Mouse (Mus musculus) intestine, embryonic 14.5 days (tissue): ENCODE measurements around the gene Haus5. TPM values are rescaled to one million over a fixed set of nuclear protein-coding genes. Genes with fewer than 3 reads are reported as not detected.
A peak's percentile ranks its signal among the peaks of the same experiment; 100 is the strongest.

Experiments used
- ATAC-seq: fragments of 200-750 bp; cut with Nextera tagmentation; replicated peaks from 2 replicates; pipeline ENCODE4 v1.8.0; 2017; ENCODE audit warnings: low read depth, moderate number of reproducible peaks, moderate TSS enrichment, moderate library complexity; ENCODE audit not compliant: low FRiP score, low TSS enrichment
- DNase-seq: peaks from one replicate; pipeline ENCODE4 v3.0.0-alpha.2; 2018; ENCODE audit warnings: low spot score
- H3K27ac ChIP-seq: fragments of 300-500 bp; sonication (generic); 2 replicates; pipeline ENCODE4 v1.5.1; 2014; ENCODE audit warnings: low read depth, mild to moderate bottlenecking, control low read depth
- H3K27me3 ChIP-seq: fragments of 300-500 bp; sonication (generic); replicated peaks from 2 replicates; pipeline ENCODE4 v1.6.1; 2014; ENCODE audit warnings: low read length, control low read depth; ENCODE audit not compliant: control insufficient read depth, insufficient read depth
- H3K36me3 ChIP-seq: fragments of 300-500 bp; sonication (generic); 2 replicates; pipeline ENCODE4 v1.6.1; 2014; ENCODE audit warnings: low read length, control low read depth; ENCODE audit not compliant: control insufficient read depth, insufficient read depth
- H3K4me1 ChIP-seq: fragments of 300-500 bp; sonication (generic); replicated peaks from 2 replicates; pipeline ENCODE4 v1.6.1; 2014; ENCODE audit warnings: low read length, control low read depth, mixed read lengths; ENCODE audit not compliant: control insufficient read depth, insufficient read depth
- H3K4me2 ChIP-seq: fragments of 300-500 bp; sonication (generic); 2 replicates; pipeline ENCODE4 v1.6.1; 2014; ENCODE audit warnings: low read length
- H3K4me3 ChIP-seq: fragments of 300-500 bp; sonication (generic); 2 replicates; pipeline ENCODE4 v1.5.1; 2014; ENCODE audit warnings: low read depth, low read length, control low read depth, mixed read lengths
- H3K9ac ChIP-seq: fragments of 300-500 bp; sonication (generic); 2 replicates; pipeline ENCODE4 v1.6.1; 2014; ENCODE audit warnings: mild to moderate bottlenecking, low read length
- H3K9me3 ChIP-seq: fragments of 300-500 bp; sonication (generic); 2 replicates; pipeline ENCODE4 v1.6.1; 2016; ENCODE audit warnings: low read length, control low read depth; ENCODE audit not compliant: control insufficient read depth
- WGBS: fragments of 180-500 bp; shearing (Covaris S2); extraction: QIAGEN DNeasy Blood & Tissue Kit; methylation state at CpG from one replicate; pipeline ENCODE4 v1.1.7; 2014; 5-methylcytosine and 5-hydroxymethylcytosine counted together
- polyA plus RNA-seq: library from polyadenylated mRNA; unstranded; fragments of >200 nt; fragmentation: Nextera tagmentation; extraction: Ambion mirVana; gene quantifications from 2 replicates; pipeline ENCODE4 v1.2.1, GENCODE M21; 2014

Gene Haus5
- polyA plus RNA-seq, 1 experiment from 2014 or later = 49.5 TPM

GRCm38 (mm10) chr7:30635752-30636151 is 29.0 kb downstream of the Haus5 start, which contains the start of gene Etv2:
TSS of gene Etv2 (minus strand) at chr7:30635852.
- Histone ChIP-seq H3K27me3 (peaks cover 59% of the 10 kb centered on the region), H3K9me3 (no peaks in the 10 kb centered on the region), H3K9ac (no peak within 1 kb of the TSS), H3K4me1 (0 out of 2 replicates have a peak, but pooled peaks cover 4% of the 10 kb centered on the region), H3K36me3 (peaks cover 7% of the 10 kb centered on the region), H3K27ac (no peak within 1 kb of the TSS), H3K4me2 (peak within 1 kb of the TSS; percentile 28), H3K4me3 (peak within 1 kb of the TSS; percentile 16; the same call in 1 of the 2 replicates)
- ATAC-seq (no peak), DNase-seq (no peak)
- WGBS = 6% methylated on average over 5 of the region's 5 CpGs

GRCm38 (mm10) chr7:30634621-30635020 is 30.2 kb downstream of the Haus5 start:
- H3K9me3 ChIP-seq = no peaks in the 10 kb centered on the region
- H3K4me1 ChIP-seq = 0 out of 2 replicates have a peak, but pooled peaks cover 4% of the 10 kb centered on the region
- H3K27ac ChIP-seq = no peak overlapping the region
- H3K4me3 ChIP-seq = peak overlapping the region; percentile 16; the same call in 1 of the 2 replicates
- no peaks in the 10 kb centered on the region for H3K36me3 ChIP-seq
- ATAC-seq (peak; percentile 85), DNase-seq (peak; percentile 86)
- WGBS = 1% methylated on average over 20 of the region's 20 CpGs
- H3K4me2 ChIP-seq = peak overlapping the region; percentile 28
- no peak overlapping the region for H3K9ac ChIP-seq
- peaks cover 59% of the 10 kb centered on the region for H3K27me3 ChIP-seq

- Histone ChIP-seq H3K27ac (no peak overlapping the region), H3K4me3 (no peak overlapping the region), H3K9ac (no peak overlapping the region), H3K4me2 (no peak overlapping the region), H3K27me3 (peaks cover 59% of the 10 kb centered on the region), H3K4me1 (no peaks in the 10 kb centered on the region), H3K9me3 (no peaks in the 10 kb centered on the region), H3K36me3 (no peaks in the 10 kb centered on the region)
- ATAC-seq = 0 out of 2 replicates have a peak, but pooled peaks have one; percentile 6
- 5% methylated on average over 27 of the region's 27 CpGs for WGBS
- peak; percentile 55 for DNase-seq
Measured at GRCm38 (mm10) chr7:30633762-30634412, 30.9 kb downstream of the Haus5 start.

GRCm38 (mm10) chr7:30629013-30629412 is 35.8 kb downstream of the Haus5 start:
- peaks cover 7% of the 10 kb centered on the region for H3K4me1 ChIP-seq
- DNase-seq (no peak), ATAC-seq (no peak)
- H3K9me3 ChIP-seq = no peaks in the 10 kb centered on the region
- peaks cover 30% of the 10 kb centered on the region for H3K27me3 ChIP-seq
- peaks cover 4% of the 10 kb centered on the region for H3K36me3 ChIP-seq
- no peak overlapping the region for H3K4me3 ChIP-seq
- H3K9ac ChIP-seq = no peak overlapping the region
- H3K27ac ChIP-seq = no peak overlapping the region
- H3K4me2 ChIP-seq = no peak overlapping the region

- no peak overlapping the region for H3K4me2 ChIP-seq
- no peak overlapping the region for H3K9ac ChIP-seq
- H3K9me3 ChIP-seq = no peaks in the 10 kb centered on the region
- no peak overlapping the region for H3K27ac ChIP-seq
- ATAC-seq = no peak
- 86% methylated on average over 5 of the region's 5 CpGs for WGBS
- H3K4me3 ChIP-seq = no peak overlapping the region
- DNase-seq = no peak
- peaks cover 28% of the 10 kb centered on the region for H3K36me3 ChIP-seq
- peaks cover 9% of the 10 kb centered on the region for H3K27me3 ChIP-seq
- peaks cover 7% of the 10 kb centered on the region for H3K4me1 ChIP-seq
Measured at GRCm38 (mm10) chr7:30626647-30627046, 38.1 kb downstream of the Haus5 start.

GRCm38 (mm10) chr7:30625530-30626384 is 39.0 kb downstream of the Haus5 start, which contains the start of gene Cox6b1:
TSS of gene Cox6b1 (minus strand) at chr7:30626151.
- 0 out of 2 replicates have a peak, but pooled peaks cover 3% of the 10 kb centered on the region for H3K27me3 ChIP-seq
- no peaks in the 10 kb centered on the region for H3K9me3 ChIP-seq
- DNase-seq = peak; percentile 92
- peak within 1 kb of the TSS; percentile 87 for H3K9ac ChIP-seq
- ATAC-seq = peak; percentile 94
- H3K27ac ChIP-seq = peak within 1 kb of the TSS; percentile 43; the same call in 1 of the 2 replicates
- H3K4me2 ChIP-seq = peak within 1 kb of the TSS; percentile 78
- H3K4me3 ChIP-seq = peak within 1 kb of the TSS; percentile 95
- H3K4me1 ChIP-seq = peaks cover 7% of the 10 kb centered on the region
- 2% methylated on average over 44 of the region's 44 CpGs for WGBS
- H3K36me3 ChIP-seq = peaks cover 34% of the 10 kb centered on the region

- Histone ChIP-seq H3K9me3 (no peaks in the 10 kb centered on the region), H3K4me1 (no peaks in the 10 kb centered on the region), H3K4me3 (no peak overlapping the region), H3K4me2 (no peak overlapping the region), H3K36me3 (peaks cover 74% of the 10 kb centered on the region), H3K27ac (no peak overlapping the region), H3K9ac (no peak overlapping the region), H3K27me3 (no peaks in the 10 kb centered on the region)
- no peak for ATAC-seq
- peak; percentile 65 for DNase-seq
- 90% methylated on average over 3 of the region's 3 CpGs for WGBS
Measured at GRCm38 (mm10) chr7:30619202-30619601, 45.6 kb downstream of the Haus5 start.

GRCm38 (mm10) chr7:30618658-30619057 is 46.1 kb downstream of the Haus5 start:
- ATAC-seq = no peak
- H3K4me1 ChIP-seq = no peaks in the 10 kb centered on the region
- no peak overlapping the region for H3K4me3 ChIP-seq
- no peak overlapping the region for H3K9ac ChIP-seq
- peaks cover 69% of the 10 kb centered on the region for H3K36me3 ChIP-seq
- DNase-seq = no peak
- H3K27ac ChIP-seq = no peak overlapping the region
- 95% methylated on average over 9 of the region's 9 CpGs for WGBS
- no peaks in the 10 kb centered on the region for H3K9me3 ChIP-seq
- no peak overlapping the region for H3K4me2 ChIP-seq
- no peaks in the 10 kb centered on the region for H3K27me3 ChIP-seq
